Mouse (Mus musculus): ENCODE data around the gene Otud7a. TPM values are rescaled to one million over a fixed set of nuclear protein-coding genes. Genes with fewer than 3 reads are reported as not detected.

The Otud7a gene
- polyA plus RNA-seq, 1 experiment from 2014 or later: not detected

DNA sequence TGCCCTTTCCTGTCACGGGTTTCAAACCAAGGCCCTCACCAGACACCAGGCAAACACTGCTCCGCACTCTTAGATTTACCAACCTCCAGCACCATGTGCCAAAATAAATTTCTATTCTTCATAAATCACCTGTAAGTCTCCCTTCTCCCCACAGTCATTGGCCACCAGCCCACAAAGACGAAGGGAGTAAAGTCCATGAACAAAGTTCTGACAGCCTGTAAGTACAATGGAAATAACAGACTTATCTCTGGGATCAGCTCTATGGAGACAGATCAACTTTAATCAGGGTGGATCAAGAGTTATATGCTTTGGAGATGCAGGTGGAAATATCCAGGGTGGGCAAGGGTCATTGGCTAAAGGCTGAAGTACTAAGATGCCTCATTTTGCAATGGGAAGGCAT, 336.3 kb downstream of the Otud7a start:
- Histone ChIP-seq H3K27me3 (ENCODE audit: insufficient read depth, low read length) (no peaks in the 10 kb centered on the region), H3K4me3 (ENCODE audit: low read depth, low read length) (no peak overlapping the region), H3K9me3 (ENCODE audit: low read length) (no peaks in the 10 kb centered on the region), H3K27ac (ENCODE audit: low read depth) (no peak overlapping the region), H3K9ac (replicated peaks) (no peak overlapping the region), H3K4me1 (ENCODE audit: insufficient read depth) (no peaks in the 10 kb centered on the region), H3K4me2 (ENCODE audit: low read depth, low read length) (no peak overlapping the region), H3K36me3 (replicated peaks; ENCODE audit: insufficient read depth, low read length) (no peaks in the 10 kb centered on the region)
- DNase-seq: no peak
- WGBS (ENCODE audit: insufficient replicate concordance): 84% methylated on average over 3 of the region's 3 CpGs
- TF ChIP-seq EP300 (IDR thresholded peaks at IDR 0.05; ENCODE audit: low read depth): no peak
- TF ChIP-seq CTCF (IDR thresholded peaks at IDR 0.05; ENCODE audit: low read depth): no peak
- no peak for ATAC-seq

DNA sequence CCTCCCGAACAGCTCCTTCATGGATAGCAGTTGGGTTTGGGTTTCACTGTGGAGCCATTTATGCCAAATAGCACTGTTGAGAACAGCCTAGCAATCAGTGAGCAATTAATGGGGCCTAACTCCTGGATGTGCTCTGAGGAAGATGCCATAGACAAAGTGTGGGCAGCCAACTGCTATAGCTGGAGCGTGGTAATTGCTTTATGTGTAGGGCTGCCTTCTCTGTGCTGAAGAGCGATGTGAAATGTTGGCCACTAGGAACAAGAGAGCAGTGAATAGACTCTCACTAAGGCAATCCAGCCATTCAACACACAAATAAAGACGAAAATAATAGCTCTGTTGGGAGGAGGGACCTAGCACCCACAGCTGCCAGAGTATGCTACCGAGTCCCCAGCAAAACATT, 345.2 kb downstream of the Otud7a start:
- Histone ChIP-seq H3K4me2 (ENCODE audit: low read depth, low read length) (no peak overlapping the region), H3K9ac (replicated peaks) (no peak overlapping the region), H3K27ac (ENCODE audit: low read depth) (no peak overlapping the region), H3K27me3 (ENCODE audit: insufficient read depth, low read length) (no peaks in the 10 kb centered on the region), H3K36me3 (replicated peaks; ENCODE audit: insufficient read depth, low read length) (no peaks in the 10 kb centered on the region), H3K4me1 (ENCODE audit: insufficient read depth) (no peaks in the 10 kb centered on the region), H3K4me3 (ENCODE audit: low read depth, low read length) (no peak overlapping the region), H3K9me3 (ENCODE audit: low read length) (no peaks in the 10 kb centered on the region)
- TF ChIP-seq EP300 (IDR thresholded peaks at IDR 0.05; ENCODE audit: low read depth) (no peak), CTCF (IDR thresholded peaks at IDR 0.05; ENCODE audit: low read depth) (no peak)
- ATAC-seq: no peak
- WGBS (ENCODE audit: insufficient replicate concordance): 76% methylated on average over 5 of the region's 5 CpGs
- DNase-seq: no peak

- Histone ChIP-seq H3K27me3 (ENCODE audit: insufficient read depth, low read length) (no peaks in the 10 kb centered on the region), H3K4me1 (ENCODE audit: insufficient read depth) (no peaks in the 10 kb centered on the region), H3K27ac (ENCODE audit: low read depth) (no peak overlapping the region), H3K36me3 (replicated peaks; ENCODE audit: insufficient read depth, low read length) (no peaks in the 10 kb centered on the region), H3K9me3 (ENCODE audit: low read length) (no peaks in the 10 kb centered on the region), H3K4me2 (ENCODE audit: low read depth, low read length) (no peak overlapping the region), H3K4me3 (ENCODE audit: low read depth, low read length) (no peak overlapping the region), H3K9ac (replicated peaks) (no peak overlapping the region)
- DNase-seq: no peak
- 56% methylated on average over 8 of the region's 8 CpGs for WGBS (ENCODE audit: insufficient replicate concordance)
- TF ChIP-seq EP300 (IDR thresholded peaks at IDR 0.05; ENCODE audit: low read depth) (no peak), CTCF (IDR thresholded peaks at IDR 0.05; ENCODE audit: low read depth) (no peak)
- ATAC-seq: no peak
Observed at GRCm38 (mm10) chr7:63796001-63796632, 351.6 kb downstream of the Otud7a start.

- Histone ChIP-seq H3K4me2 (ENCODE audit: low read depth, low read length) (no peak overlapping the region), H3K27me3 (ENCODE audit: insufficient read depth, low read length) (no peaks in the 10 kb centered on the region), H3K36me3 (replicated peaks; ENCODE audit: insufficient read depth, low read length) (no peaks in the 10 kb centered on the region), H3K9me3 (ENCODE audit: low read length) (no peaks in the 10 kb centered on the region), H3K27ac (ENCODE audit: low read depth) (no peak overlapping the region), H3K9ac (replicated peaks) (no peak overlapping the region), H3K4me3 (ENCODE audit: low read depth, low read length) (no peak overlapping the region), H3K4me1 (ENCODE audit: insufficient read depth) (no peaks in the 10 kb centered on the region)
- TF ChIP-seq EP300 (IDR thresholded peaks at IDR 0.05; ENCODE audit: low read depth) (no peak), CTCF (IDR thresholded peaks at IDR 0.05; ENCODE audit: low read depth) (no peak)
- ATAC-seq (no peak), DNase-seq (no peak)
- 74% methylated on average over 3 of the region's 3 CpGs for WGBS (ENCODE audit: insufficient replicate concordance)
Observed at GRCm38 (mm10) chr7:63798446-63798845, 353.9 kb downstream of the Otud7a start.

- H3K36me3 ChIP-seq (replicated peaks; ENCODE audit: insufficient read depth, low read length): no peaks in the 10 kb centered on the region
- no peak overlapping the region for H3K27ac ChIP-seq (ENCODE audit: low read depth)
- 80% methylated on average over 7 of the region's 7 CpGs for WGBS (ENCODE audit: insufficient replicate concordance)
- no peaks in the 10 kb centered on the region for H3K27me3 ChIP-seq (ENCODE audit: insufficient read depth, low read length)
- no peak overlapping the region for H3K4me2 ChIP-seq (ENCODE audit: low read depth, low read length)
- H3K9me3 ChIP-seq (ENCODE audit: low read length): no peaks in the 10 kb centered on the region
- no peak overlapping the region for H3K4me3 ChIP-seq (ENCODE audit: low read depth, low read length)
- ATAC-seq (no peak), DNase-seq (no peak)
- no peak overlapping the region for H3K9ac ChIP-seq (replicated peaks)
- TF ChIP-seq EP300 (IDR thresholded peaks at IDR 0.05; ENCODE audit: low read depth): no peak
- H3K4me1 ChIP-seq (ENCODE audit: insufficient read depth): no peaks in the 10 kb centered on the region
Observed at GRCm38 (mm10) chr7:63799304-63799703, 354.8 kb downstream of the Otud7a start.

DNA sequence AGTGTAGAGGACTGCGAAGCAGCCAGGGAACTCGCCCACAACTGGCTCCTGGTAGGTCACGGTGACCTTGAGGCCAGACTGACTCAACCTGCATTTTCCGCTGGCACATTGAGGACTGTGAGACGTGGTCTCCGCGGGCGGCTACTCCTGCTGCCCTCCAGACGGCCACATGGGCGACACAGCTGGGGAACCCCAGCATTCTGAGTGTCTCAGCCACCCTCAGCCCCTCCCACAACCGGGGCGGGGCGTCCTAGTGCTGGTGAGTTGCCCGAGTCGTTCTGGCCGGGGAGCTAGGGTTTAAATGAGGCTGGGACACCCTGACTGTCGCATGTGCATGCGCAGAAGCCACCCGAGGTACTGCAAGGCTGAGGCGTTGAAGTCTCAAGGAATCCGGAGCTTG, 358.2 kb downstream of the Otud7a start:
- no peak overlapping the region for H3K9ac ChIP-seq (replicated peaks)
- no peaks in the 10 kb centered on the region for H3K9me3 ChIP-seq (ENCODE audit: low read length)
- no peak for TF ChIP-seq CTCF (IDR thresholded peaks at IDR 0.05; ENCODE audit: low read depth)
- no peak for TF ChIP-seq EP300 (IDR thresholded peaks at IDR 0.05; ENCODE audit: low read depth)
- no peak overlapping the region for H3K27ac ChIP-seq (ENCODE audit: low read depth)
- H3K4me1 ChIP-seq (ENCODE audit: insufficient read depth): no peaks in the 10 kb centered on the region
- no peak overlapping the region for H3K4me3 ChIP-seq (ENCODE audit: low read depth, low read length)
- no peaks in the 10 kb centered on the region for H3K36me3 ChIP-seq (replicated peaks; ENCODE audit: insufficient read depth, low read length)
- DNase-seq (peak; percentile 11), ATAC-seq (no peak)
- H3K4me2 ChIP-seq (ENCODE audit: low read depth, low read length): no peak overlapping the region
- 84% methylated on average over 21 of the region's 21 CpGs for WGBS (ENCODE audit: insufficient replicate concordance)
- no peaks in the 10 kb centered on the region for H3K27me3 ChIP-seq (ENCODE audit: insufficient read depth, low read length)

Other genes with a start within 250 kb of the Otud7a start
- not detected in 2 replicates for gene Chrna7, start 232.2 kb upstream of the Otud7a start, polyA plus RNA-seq (2015; fragmentation: Nextera tagmentation; extraction: Ambion mirVana)

Data from liver, postnatal 0 days (tissue).